In the genomic region with DNA sequence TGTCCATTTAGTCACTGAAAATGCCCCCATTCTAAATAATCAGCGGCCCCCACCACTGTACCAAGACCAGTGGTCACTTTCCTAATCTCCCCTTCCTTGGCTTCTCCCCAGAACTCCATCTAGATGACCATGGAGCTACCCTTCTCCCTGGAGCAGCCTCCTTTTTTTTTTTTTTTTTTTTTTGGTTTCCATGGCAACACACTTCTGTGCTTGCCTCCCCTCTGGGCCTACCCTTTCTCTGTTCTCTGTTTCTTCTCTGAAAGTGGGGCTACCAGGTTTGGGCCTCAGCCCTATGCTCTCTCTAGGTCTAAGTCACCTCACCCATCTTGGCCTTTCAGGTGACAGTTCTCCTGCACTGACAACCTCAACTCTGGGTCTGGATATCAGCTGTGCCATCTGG, we compare ENCODE assay signal across 22 mouse cellular contexts. TPM values are rescaled to one million over a fixed set of nuclear protein-coding genes. Genes with fewer than 3 reads are reported as not detected.
DNase-seq lines count a peak whose midpoint lies in the region; ATAC-seq lines count a peak whose summit lies in the region.
"Had no signal": no experiment of that assay in that cellular context is flagged by ENCODE, and none has a peak within 500 bp of the region (broad histone marks: within the 10 kb centered on the region; RNA-seq: fewer than 3 reads in every experiment).

No protein-coding gene starts in this region.

- DNase-seq in embryonic facial prominence, embryonic 10.5 days (ENCODE audit: low spot score), result no peak
- no peak for DNase-seq in midbrain, embryonic 14.5 days
- DNase-seq in left cerebral cortex, adult 18-20 months (ENCODE audit: low spot score in 2 of 2), result no peak
- DNase-seq: adrenal gland, postnatal 36 days; cerebellum, adult 18-20 months; cerebellum, postnatal 36 days; gastrocnemius, postnatal 25 days; heart, adult 2 months; heart, postnatal 4 days; spleen, adult 18-20 months had no signal

- H3K4me1 ChIP-seq in embryonic facial prominence, embryonic 12.5 days, result peaks cover 8% of the 10 kb centered on the region; the same call in 1 of the 2 replicates
- H3K4me1 ChIP-seq in embryonic facial prominence, embryonic 10.5 days, result peaks cover 21% of the 10 kb centered on the region
- peaks cover 19% of the 10 kb centered on the region for H3K4me1 ChIP-seq in midbrain, embryonic 12.5 days
- H3K4me1 ChIP-seq in midbrain, embryonic 14.5 days (ENCODE audit: control insufficient read depth, insufficient read depth, low read length), result peaks cover 8% of the 10 kb centered on the region
- H3K4me1 ChIP-seq in forebrain, embryonic 15.5 days, result peaks cover 43% of the 10 kb centered on the region
- H3K4me1 ChIP-seq in midbrain, embryonic 16.5 days (ENCODE audit: control insufficient read depth, insufficient read depth, low read length), result peaks cover 20% of the 10 kb centered on the region
- H3K4me1 ChIP-seq: lung, embryonic 15.5 days had no signal

- no peak overlapping the region for H3K9ac ChIP-seq in embryonic facial prominence, embryonic 12.5 days
- no peak overlapping the region for H3K9ac ChIP-seq in midbrain, embryonic 12.5 days (replicated peaks)
- no peak overlapping the region for H3K9ac ChIP-seq in midbrain, embryonic 14.5 days (replicated peaks; ENCODE audit: low read length)
- H3K9ac ChIP-seq in forebrain, embryonic 15.5 days (replicated peaks), result no peak overlapping the region
- no peak overlapping the region for H3K9ac ChIP-seq in midbrain, embryonic 16.5 days (ENCODE audit: low read depth, low read length)
- H3K9ac ChIP-seq: liver, embryonic 14.5 days; lung, embryonic 15.5 days; neural tube, embryonic 13.5 days had no signal

- no peak overlapping the region for H3K4me3 ChIP-seq in embryonic facial prominence, embryonic 12.5 days
- no peak overlapping the region for H3K4me3 ChIP-seq in embryonic facial prominence, embryonic 10.5 days
- no peak overlapping the region for H3K4me3 ChIP-seq in midbrain, embryonic 12.5 days
- H3K4me3 ChIP-seq in midbrain, embryonic 14.5 days (replicated peaks; ENCODE audit: low read depth, low read length), result no peak overlapping the region
- no peak overlapping the region for H3K4me3 ChIP-seq in forebrain, embryonic 15.5 days
- H3K4me3 ChIP-seq in midbrain, embryonic 16.5 days (ENCODE audit: low read depth, low read length), result no peak overlapping the region
- H3K4me3 ChIP-seq: erythroblast, embryonic 14.5 days; heart, adult 2 months; lung, embryonic 15.5 days; neural tube, embryonic 13.5 days had no signal

- H3K27ac ChIP-seq in embryonic facial prominence, embryonic 12.5 days, result 0 out of 2 replicates have a peak overlapping the region, but pooled peaks have one; percentile 12
- no peak overlapping the region; the same call in 1 of the 2 replicates for H3K27ac ChIP-seq in embryonic facial prominence, embryonic 10.5 days (replicated peaks)
- H3K27ac ChIP-seq in midbrain, embryonic 12.5 days (replicated peaks), result peak overlapping the region; percentile 76; the same call in 1 of the 2 replicates
- H3K27ac ChIP-seq in midbrain, embryonic 14.5 days (replicated peaks; ENCODE audit: low read depth, low read length), result no peak overlapping the region
- peak overlapping the region; percentile 87 for H3K27ac ChIP-seq in forebrain, embryonic 15.5 days (replicated peaks)
- H3K27ac ChIP-seq in midbrain, embryonic 16.5 days (ENCODE audit: low read length), result no peak overlapping the region; the same call in 1 of the 2 replicates
- H3K27ac ChIP-seq: heart, adult 2 months; liver, embryonic 14.5 days; lung, embryonic 15.5 days; macrophage had no signal

- H3K4me2 ChIP-seq in embryonic facial prominence, embryonic 12.5 days (replicated peaks), result no peak overlapping the region
- no peak overlapping the region for H3K4me2 ChIP-seq in midbrain, embryonic 12.5 days (replicated peaks)
- no peak overlapping the region for H3K4me2 ChIP-seq in midbrain, embryonic 14.5 days (ENCODE audit: low read length)
- H3K4me2 ChIP-seq in forebrain, embryonic 15.5 days (replicated peaks), result no peak overlapping the region
- no peak overlapping the region for H3K4me2 ChIP-seq in midbrain, embryonic 16.5 days (ENCODE audit: low read length)
- H3K4me2 ChIP-seq: lung, embryonic 15.5 days; neural tube, embryonic 13.5 days had no signal

- no peaks in the 10 kb centered on the region for H3K9me3 ChIP-seq in embryonic facial prominence, embryonic 12.5 days
- H3K9me3 ChIP-seq in embryonic facial prominence, embryonic 10.5 days, result no peaks in the 10 kb centered on the region
- H3K9me3 ChIP-seq in midbrain, embryonic 12.5 days, result no peaks in the 10 kb centered on the region
- no peaks in the 10 kb centered on the region for H3K9me3 ChIP-seq in midbrain, embryonic 14.5 days (ENCODE audit: control insufficient read depth, low read length)
- no peaks in the 10 kb centered on the region for H3K9me3 ChIP-seq in forebrain, embryonic 15.5 days
- no peaks in the 10 kb centered on the region for H3K9me3 ChIP-seq in midbrain, embryonic 16.5 days (replicated peaks; ENCODE audit: control insufficient read depth, low read length, poor library complexity, severe bottlenecking)
- H3K9me3 ChIP-seq: G1E; lung, embryonic 15.5 days; neural tube, embryonic 13.5 days had no signal

- no peaks in the 10 kb centered on the region; the same call in 1 of the 2 replicates for H3K27me3 ChIP-seq in embryonic facial prominence, embryonic 12.5 days
- H3K27me3 ChIP-seq in embryonic facial prominence, embryonic 10.5 days (replicated peaks; ENCODE audit: low read depth, poor library complexity, severe bottlenecking), result peaks cover 8% of the 10 kb centered on the region; the same call in 1 of the 2 replicates
- no peaks in the 10 kb centered on the region; the same call in 1 of the 2 replicates for H3K27me3 ChIP-seq in midbrain, embryonic 12.5 days
- H3K27me3 ChIP-seq in midbrain, embryonic 14.5 days (ENCODE audit: control insufficient read depth, insufficient read depth, low read length), result no peaks in the 10 kb centered on the region
- no peaks in the 10 kb centered on the region for H3K27me3 ChIP-seq in forebrain, embryonic 15.5 days
- H3K27me3 ChIP-seq in midbrain, embryonic 16.5 days (ENCODE audit: control insufficient read depth, insufficient read depth, low read depth, low read length), result no peaks in the 10 kb centered on the region
- H3K27me3 ChIP-seq: lung, embryonic 15.5 days had no signal

- H3K36me3 ChIP-seq in embryonic facial prominence, embryonic 12.5 days, result no peaks in the 10 kb centered on the region
- H3K36me3 ChIP-seq in embryonic facial prominence, embryonic 10.5 days (replicated peaks), result no peaks in the 10 kb centered on the region
- no peaks in the 10 kb centered on the region for H3K36me3 ChIP-seq in midbrain, embryonic 12.5 days
- no peaks in the 10 kb centered on the region for H3K36me3 ChIP-seq in midbrain, embryonic 14.5 days (ENCODE audit: control insufficient read depth, insufficient read depth, low read length)
- H3K36me3 ChIP-seq in forebrain, embryonic 15.5 days, result no peaks in the 10 kb centered on the region
- no peaks in the 10 kb centered on the region for H3K36me3 ChIP-seq in midbrain, embryonic 16.5 days (ENCODE audit: control insufficient read depth, insufficient read depth, low read length)
- H3K36me3 ChIP-seq: G1E; lung, embryonic 15.5 days; neural tube, embryonic 13.5 days had no signal

- WGBS in embryonic facial prominence, embryonic 12.5 days, result 72% methylated on average over 1 of the region's 1 CpGs
- 74% methylated on average over 1 of the region's 1 CpGs for whole genome bisulfite sequencing in embryonic facial prominence, embryonic 10.5 days
- 74% methylated on average over 1 of the region's 1 CpGs for WGBS in midbrain, embryonic 12.5 days
- WGBS in midbrain, embryonic 14.5 days, result 78% methylated on average over 1 of the region's 1 CpGs
- WGBS in forebrain, embryonic 15.5 days, result 82% methylated on average over 1 of the region's 1 CpGs
- 56% methylated on average over 1 of the region's 1 CpGs for WGBS in midbrain, embryonic 16.5 days

- ATAC-seq in embryonic facial prominence, embryonic 12.5 days (ENCODE audit: insufficient number of reproducible peaks, insufficient read depth, low FRiP score, low TSS enrichment), result no peak
- ATAC-seq in midbrain, embryonic 12.5 days (ENCODE audit: low FRiP score, low read depth), result peak; percentile 32
- ATAC-seq in midbrain, embryonic 14.5 days (ENCODE audit: low FRiP score, low TSS enrichment), result no peak
- ATAC-seq in forebrain, embryonic 15.5 days (replicated peaks), result no peak
- peak; percentile 59; the same call in 1 of the 2 replicates for ATAC-seq in midbrain, embryonic 16.5 days
- ATAC-seq in inflammation-experienced regulatory T-cells, adult 6 months, result no peak
- ATAC-seq: intestine, postnatal 0 days had no signal

RNA-seq across cellular contexts. Expression of gene Gpatch2l, which starts 59.2 kb away (rescaled TPM):
- 21.7 and 22.0 TPM in 2 replicates for polyA plus RNA-seq in embryonic facial prominence, embryonic 12.5 days (2016; fragmentation: Nextera tagmentation; extraction: Ambion mirVana)
- polyA plus RNA-seq in embryonic facial prominence, embryonic 10.5 days (2016; fragmentation: Nextera tagmentation; extraction: Ambion mirVana), result 16.5 and 16.8 TPM in 2 replicates
- polyA plus RNA-seq in midbrain, embryonic 12.5 days (2016; fragmentation: Nextera tagmentation; extraction: Ambion mirVana), result 24.6 and 26.4 TPM in 2 replicates
- 23.1 and 31.2 TPM in 2 replicates for polyA plus RNA-seq in midbrain, embryonic 14.5 days (2014; fragmentation: Nextera tagmentation; extraction: Ambion mirVana)
- polyA plus RNA-seq in forebrain, embryonic 15.5 days (2015; fragmentation: Nextera tagmentation; extraction: Ambion mirVana), result 31.1 and 31.4 TPM in 2 replicates
- polyA plus RNA-seq in midbrain, embryonic 16.5 days (2015; fragmentation: Nextera tagmentation; extraction: Ambion mirVana), result 30.3 and 34.9 TPM in 2 replicates
- polyA plus RNA-seq in inflammation-experienced regulatory T-cells, adult 6 months (2017; shearing (Covaris generic)), result 10 to 100 TPM; 21.2 to 22.9 (median 21.5) TPM
- total RNA-seq in left cerebral cortex, adult 18-20 months (2021), result 10 to 100 TPM; 33.4 to 36.2 TPM

Comparison
In these comparisons a context has a peak if more than half of its experiments do, and no peak if none do; other contexts are left out.
1. ATAC-seq: peak in midbrain, embryonic 12.5 days (single experiment) and midbrain, embryonic 16.5 days (single experiment); none in embryonic facial prominence, embryonic 12.5 days (single experiment), midbrain, embryonic 14.5 days (single experiment), forebrain, embryonic 15.5 days (single experiment) and inflammation-experienced regulatory T-cells, adult 6 months (single experiment).
2. H3K27ac ChIP-seq: peak in embryonic facial prominence, embryonic 12.5 days (single experiment), midbrain, embryonic 12.5 days (single experiment) and forebrain, embryonic 15.5 days (single experiment); none in embryonic facial prominence, embryonic 10.5 days (single experiment), midbrain, embryonic 14.5 days (single experiment) and midbrain, embryonic 16.5 days (single experiment).